Mouse (Mus musculus): Measurements from ENCODE around the gene Tmem129.

Tmem129 gene

GRCm38 (mm10) chr5:33687142-33687541 is 28.9 kb upstream of the Tmem129 start:
- peak in 1 of 2 experiments; percentile 64 for DNase-seq

- DNase-seq, result no peak
These were observed 26.7 kb upstream of the Tmem129 start for GRCm38 (mm10) chr5:33684932-33685331.

GRCm38 (mm10) chr5:33683897-33684652 is 25.9 kb upstream of the Tmem129 start:
- DNase-seq, result peak; percentile 69 to 80

GRCm38 (mm10) chr5:33682963-33683362 is 24.7 kb upstream of the Tmem129 start:
- DNase-seq, result no peak

- DNase-seq, result no peak
These were observed 23.6 kb upstream of the Tmem129 start for GRCm38 (mm10) chr5:33681611-33682388.

GRCm38 (mm10) chr5:33681044-33681443 is 22.8 kb upstream of the Tmem129 start:
- no peak for DNase-seq

- DNase-seq, result no peak
These were observed 20.0 kb upstream of the Tmem129 start for GRCm38 (mm10) chr5:33678244-33678643.

- DNase-seq, result peak; percentile 75 to 84
These were observed 17.7 kb upstream of the Tmem129 start for GRCm38 (mm10) chr5:33675964-33676363.

GRCm38 (mm10) chr5:33674439-33674838 is 16.2 kb upstream of the Tmem129 start:
- no peak for DNase-seq

GRCm38 (mm10) chr5:33671659-33672058 is 13.4 kb upstream of the Tmem129 start:
- DNase-seq, result no peak

GRCm38 (mm10) chr5:33668223-33668622 is 10.0 kb upstream of the Tmem129 start:
- peak; percentile 40 to 48 for DNase-seq

- DNase-seq, result peak in 1 of 2 experiments; percentile 42
These were observed 441 bp upstream of the Tmem129 start for GRCm38 (mm10) chr5:33658664-33659050.

GRCm38 (mm10) chr5:33657251-33657786 is 897 bp downstream of the Tmem129 start:
- DNase-seq, result no peak

- DNase-seq, result no peak
These were observed 1.5 kb downstream of the Tmem129 start for GRCm38 (mm10) chr5:33656739-33657138.

- DNase-seq, result no peak
These were observed 2.9 kb downstream of the Tmem129 start for GRCm38 (mm10) chr5:33655251-33655840.

GRCm38 (mm10) chr5:33654424-33654823 is 3.8 kb downstream of the Tmem129 start:
- DNase-seq, result peak in 1 of 2 experiments; percentile 40

- no peak for DNase-seq
These were observed 5.4 kb downstream of the Tmem129 start for GRCm38 (mm10) chr5:33652783-33653173.

- peak; percentile 97 to 99 for DNase-seq
These were observed 6.1 kb downstream of the Tmem129 start, which contains the start of gene Slbp for GRCm38 (mm10) chr5:33651921-33652782. Slbp (minus strand) TSS chr5:33652574.

GRCm38 (mm10) chr5:33651541-33651920 is 6.7 kb downstream of the Tmem129 start:
- no peak for DNase-seq

GRCm38 (mm10) chr5:33651017-33651416 is 7.2 kb downstream of the Tmem129 start:
- no peak for DNase-seq

GRCm38 (mm10) chr5:33640652-33641051 is 17.6 kb downstream of the Tmem129 start:
- peak; percentile 51 to 62 for DNase-seq

GRCm38 (mm10) chr5:33638826-33639225 is 19.4 kb downstream of the Tmem129 start:
- no peak for DNase-seq
